Mouse (Mus musculus) left cerebral cortex, adult 2 months (tissue): ENCODE measurements around the gene Cdcp2. TPM values are rescaled to one million over a fixed set of nuclear protein-coding genes. Genes with fewer than 3 reads are reported as not detected.
"Not testable (repeated sequence)": the region's sequence is repeated elsewhere in the genome, so short reads cannot be mapped to it uniquely, and the experiment has no call there.

ENCODE experiments used
- DNase-seq, 2 experiments: peaks; one replicate each; pipeline ENCODE4 v3.0.0; 2021 to 2022; ENCODE audit warnings: low spot score in 2 of 2, mixed read lengths in 1 of 2; ENCODE audit errors: extremely low spot score in 1 of 2
- H3K27ac ChIP-seq: fragments of 200-600 bp; 2 replicates; pipeline ENCODE4 v1.8.1; 2022
- H3K4me3 ChIP-seq: fragments of 200-600 bp; 2 replicates; pipeline ENCODE4 v1.8.1; 2022
- CTCF ChIP-seq: fragments of 200-600 bp; IDR thresholded peaks from 2 replicates; pipeline ENCODE4 v1.8.1; 2022; ENCODE audit warnings: antibody characterized with exemption, mild to moderate bottlenecking, moderate library complexity
- intact Hi-C: fragments of 180-260 bp; cut with DNase I; formaldehyde crosslinking; loops from one replicate; pipeline ENCODE4 v1.15.1; 2025
- total RNA-seq, 2 experiments: library from RNA; stranded (reverse); gene quantifications; 2 replicates each; pipeline ENCODE4 v1.2.3; 2021

Gene Cdcp2
- total RNA-seq, 2 experiments from 2014 or later: not detected

DNA sequence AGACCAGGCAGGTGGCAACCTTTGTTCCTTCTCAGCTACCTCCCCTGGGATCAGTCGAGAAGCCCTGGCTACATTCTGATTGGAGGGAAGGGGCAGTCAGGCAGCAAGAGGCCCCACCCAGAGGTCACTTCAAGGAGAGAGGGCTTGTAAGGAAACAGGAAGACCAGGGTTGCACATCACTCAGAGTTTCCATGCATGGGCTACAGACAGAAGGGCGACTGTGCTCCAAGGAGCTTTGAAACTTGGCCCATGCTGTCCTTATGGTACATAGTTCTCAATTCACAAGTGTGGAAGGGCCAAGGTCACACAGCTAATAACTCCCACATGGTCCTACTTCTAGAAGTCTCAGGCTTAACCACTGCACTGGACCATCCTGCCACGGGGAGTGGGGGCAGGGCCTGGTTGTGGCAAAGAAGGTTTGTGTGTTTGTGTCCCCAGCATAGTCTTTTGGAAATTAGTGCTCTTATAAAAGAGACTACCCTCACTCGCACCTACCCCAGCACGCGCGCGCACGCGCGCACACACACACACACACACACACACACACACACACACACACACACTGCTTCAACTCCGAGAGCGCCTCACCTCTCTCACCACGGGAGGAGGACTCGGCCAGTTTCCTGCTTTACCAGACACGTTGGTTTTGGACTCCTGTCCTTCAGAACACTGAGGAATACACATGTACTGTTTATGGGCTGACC is 2.1 kb upstream of the Cdcp2 start:
- intact Hi-C loops: no loop called here
- no peak for DNase-seq
- no peak for TF ChIP-seq CTCF
- no peak overlapping the region for H3K4me3 ChIP-seq
- no peak overlapping the region for H3K27ac ChIP-seq

DNA sequence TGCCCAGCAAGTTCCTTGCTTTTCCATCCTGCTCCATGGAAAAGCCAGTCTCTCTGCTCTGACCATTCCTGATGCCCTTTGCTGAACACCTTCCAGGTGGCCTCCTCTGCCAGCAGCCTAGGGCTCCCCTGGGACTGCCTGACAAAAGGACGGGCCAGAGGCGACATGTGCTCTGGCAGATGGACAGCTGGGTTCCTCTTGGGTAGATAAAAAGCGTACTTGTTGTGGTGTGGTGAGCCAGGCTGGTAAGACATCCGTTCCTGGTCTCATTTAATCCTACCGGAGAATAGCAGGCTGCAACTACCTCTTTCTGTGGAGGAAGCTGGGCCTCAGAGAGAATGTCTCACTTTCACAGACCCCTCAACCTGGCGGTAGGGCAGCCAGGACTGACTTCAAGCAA is 648 bp upstream of the Cdcp2 start:
- TF ChIP-seq CTCF: no peak
- DNase-seq: no peak
- intact Hi-C loops: no loop called here
- no peak overlapping the region for H3K4me3 ChIP-seq
- no peak overlapping the region for H3K27ac ChIP-seq

DNA sequence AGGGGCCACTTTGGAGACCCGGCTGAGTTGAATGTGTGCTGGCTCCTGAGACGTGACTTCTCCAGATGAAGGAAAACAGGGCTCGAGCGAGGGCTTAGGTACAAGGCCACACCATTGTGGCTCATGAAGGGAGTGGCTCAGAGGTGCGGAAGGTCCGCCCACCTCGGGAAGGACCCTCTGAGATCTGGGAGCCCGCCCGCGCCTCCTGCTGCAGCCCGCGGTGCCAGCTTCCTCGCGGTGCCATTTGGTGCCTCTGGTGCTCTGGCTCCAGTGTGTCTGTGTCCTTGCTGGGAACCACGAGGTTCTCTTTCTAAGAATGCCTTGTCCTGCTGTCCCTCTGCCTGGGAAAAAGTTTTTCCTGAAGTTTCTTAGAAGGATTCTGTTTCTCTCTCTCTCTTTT is 1.2 kb downstream of the Cdcp2 start:
- no peak for DNase-seq
- Histone ChIP-seq H3K27ac (no peak overlapping the region), H3K4me3 (no peak overlapping the region)
- no peak for TF ChIP-seq CTCF
- intact Hi-C loops: no loop called here

DNA sequence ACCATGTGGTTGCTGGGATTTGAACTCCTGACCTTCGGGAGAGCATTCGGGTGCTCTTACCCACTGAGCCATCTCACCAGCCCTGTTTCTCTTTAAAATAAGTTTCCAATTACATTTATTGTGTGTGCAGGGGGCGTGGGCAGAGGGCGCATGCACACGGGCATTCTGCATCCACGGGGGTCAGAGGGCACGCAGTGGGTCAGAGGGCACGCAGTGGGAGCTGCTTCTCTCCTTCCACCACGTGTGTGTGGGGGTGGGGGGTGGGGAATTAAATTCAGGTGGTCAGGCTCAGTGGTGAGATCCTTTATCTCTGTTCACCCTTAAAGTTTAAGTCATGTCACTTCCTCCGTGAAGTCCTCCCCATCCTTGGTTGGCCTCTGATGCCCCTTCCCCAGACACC is 1.7 kb downstream of the Cdcp2 start:
- intact Hi-C loops: no loop called here
- TF ChIP-seq CTCF: no peak
- H3K27ac ChIP-seq: no peak overlapping the region
- no peak overlapping the region for H3K4me3 ChIP-seq
- no peak for DNase-seq

DNA sequence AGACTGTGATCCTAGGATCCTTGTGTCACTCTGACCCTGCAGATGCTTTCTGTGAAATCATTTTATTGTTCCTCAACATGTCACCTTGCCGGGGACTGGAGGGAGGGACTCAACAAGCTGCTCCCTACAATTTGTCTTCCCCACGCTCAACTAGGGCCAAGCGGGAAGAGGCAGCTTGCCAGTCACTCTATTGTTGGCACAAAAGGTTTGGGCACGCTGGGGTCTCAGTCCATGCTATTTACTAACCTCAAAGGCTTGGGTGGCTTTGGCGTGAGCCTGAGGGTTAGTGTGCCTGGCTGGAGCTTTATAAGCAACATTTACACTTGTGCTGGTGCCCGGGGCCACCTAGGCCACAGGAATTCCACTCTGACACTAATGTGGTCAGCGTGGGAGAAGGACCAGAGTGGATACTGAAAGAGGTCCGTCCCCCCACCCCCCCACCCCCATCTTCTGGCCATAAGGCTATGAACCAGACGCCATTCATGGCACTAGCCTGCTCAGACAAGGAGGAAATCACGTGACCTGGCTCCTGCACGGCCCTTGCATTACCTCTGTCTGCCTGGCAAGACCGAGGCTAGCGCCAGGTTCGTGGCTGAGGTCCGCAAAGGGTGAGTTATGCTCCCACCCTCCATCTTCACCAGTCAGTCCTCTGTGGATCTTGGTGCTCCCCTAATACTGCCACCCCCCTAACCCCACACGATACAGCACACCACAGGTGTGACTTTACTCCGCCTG is 2.3 kb downstream of the Cdcp2 start:
- DNase-seq: no peak
- H3K4me3 ChIP-seq: no peak overlapping the region
- TF ChIP-seq CTCF: no peak
- no peak overlapping the region for H3K27ac ChIP-seq
- intact Hi-C loops: no loop called here

DNA sequence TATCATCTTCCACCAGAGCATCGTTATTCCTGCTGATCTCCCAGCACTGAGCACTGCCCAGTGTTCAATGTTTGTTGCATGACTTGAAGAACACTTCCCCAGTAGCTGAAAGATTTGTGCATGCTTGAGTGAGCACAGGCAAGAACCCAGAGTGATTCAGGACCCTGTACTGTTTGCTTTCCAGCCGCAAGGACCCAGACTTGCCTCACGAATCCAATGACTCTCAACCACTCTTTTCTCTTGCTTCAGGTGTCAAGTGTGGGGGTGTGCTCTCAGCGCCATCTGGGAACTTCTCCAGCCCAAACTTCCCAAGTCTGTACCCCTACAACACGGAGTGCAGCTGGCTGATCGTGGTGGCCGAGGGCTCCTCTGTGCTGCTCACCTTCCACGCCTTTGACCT is 5.5 kb downstream of the Cdcp2 start:
- no peak for TF ChIP-seq CTCF
- DNase-seq: no peak
- Histone ChIP-seq H3K27ac (no peak overlapping the region), H3K4me3 (no peak overlapping the region)
- intact Hi-C loops: no loop called here

DNA sequence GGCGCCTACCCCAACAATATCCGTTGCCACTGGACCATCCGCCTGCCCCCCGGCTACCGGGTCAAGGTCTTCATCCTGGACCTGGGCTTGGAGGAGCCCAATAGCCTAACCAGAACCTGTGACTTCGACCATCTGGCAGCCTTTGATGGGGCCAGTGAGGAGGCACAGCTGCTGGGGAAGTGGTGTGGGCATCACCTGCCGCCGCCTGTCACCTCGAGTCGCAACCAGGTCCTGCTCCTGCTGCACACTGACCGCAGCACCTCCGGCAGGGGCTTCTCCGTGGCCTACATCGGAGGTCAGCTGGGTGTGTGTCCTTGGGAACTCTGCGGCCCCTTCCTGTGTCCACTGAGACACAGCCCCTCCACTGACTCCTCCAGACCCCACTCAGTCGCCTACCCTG is 10.1 kb downstream of the Cdcp2 start:
- Histone ChIP-seq H3K4me3 (no peak overlapping the region), H3K27ac (no peak overlapping the region)
- no peak for TF ChIP-seq CTCF
- intact Hi-C loops: no loop called here
- no peak for DNase-seq

DNA sequence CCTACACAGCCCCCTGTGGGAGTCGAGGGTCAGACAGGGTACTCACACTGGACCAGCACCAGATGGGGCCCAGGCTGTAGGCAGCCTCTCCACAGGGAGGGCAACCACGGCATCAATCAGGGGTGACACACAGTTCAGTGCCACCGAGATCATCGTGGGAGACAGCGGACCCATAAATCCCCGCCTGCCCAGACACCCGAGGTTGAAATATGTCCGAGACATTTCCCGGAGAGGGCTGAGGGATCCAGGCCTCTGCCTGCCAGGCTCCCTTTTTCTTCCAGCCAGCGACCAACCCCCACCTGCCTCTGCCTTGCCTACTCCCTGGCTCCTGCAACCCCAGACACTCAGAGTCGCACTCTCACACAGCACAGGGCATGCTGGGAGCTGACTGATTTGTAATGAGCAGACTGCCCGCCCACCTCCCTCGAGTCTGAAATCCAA is 11.6 kb downstream of the Cdcp2 start:
- Histone ChIP-seq H3K4me3 (no peak overlapping the region), H3K27ac (no peak overlapping the region)
- no peak for TF ChIP-seq CTCF
- peak; percentile 23 to 26 for DNase-seq
- intact Hi-C loops: no loop called here

DNA sequence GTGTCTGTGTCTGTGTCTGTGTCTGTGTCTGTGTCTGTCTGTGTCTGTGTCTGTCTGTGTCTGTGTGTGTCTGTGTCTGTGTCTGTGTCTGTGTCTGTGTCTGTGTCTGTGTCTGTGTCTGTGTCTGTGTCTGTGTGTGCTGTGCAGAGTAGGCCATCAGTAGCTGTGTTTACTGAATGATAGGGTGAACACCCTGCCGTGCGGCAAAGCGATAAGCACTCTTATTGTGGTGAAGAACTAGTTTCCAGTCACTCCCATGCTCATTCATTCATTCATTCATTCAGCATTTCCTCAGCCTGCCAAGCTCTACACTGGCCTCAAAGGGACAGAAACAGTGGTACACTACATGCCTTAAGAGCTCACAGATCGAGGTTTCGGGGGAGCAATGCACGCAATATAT is 12.5 kb downstream of the Cdcp2 start:
- H3K27ac ChIP-seq, H3K4me3 ChIP-seq, DNase-seq, intact Hi-C loops: not testable (repeated sequence)

DNA sequence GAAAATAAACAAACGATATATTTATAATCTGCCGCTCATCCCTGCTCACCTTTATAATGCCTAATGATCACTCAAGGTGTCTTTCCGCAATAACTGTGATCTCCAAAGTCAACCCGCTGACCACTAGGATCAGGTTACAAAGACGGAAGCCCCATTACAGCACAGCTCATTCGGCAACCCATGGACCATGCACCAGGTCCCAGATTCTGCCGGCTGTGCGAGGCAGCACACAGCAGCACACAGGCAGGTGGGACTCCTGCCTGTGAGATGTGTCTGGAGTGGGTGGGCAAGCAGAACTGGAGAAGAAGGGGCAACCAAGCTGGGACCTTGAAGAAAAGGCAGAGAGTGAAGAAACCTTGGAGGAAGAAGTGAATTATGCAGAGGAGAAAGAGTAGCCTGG is 17.6 kb downstream of the Cdcp2 start:
- no peak for DNase-seq
- intact Hi-C loops: no loop called here
- no peak for TF ChIP-seq CTCF
- H3K27ac ChIP-seq: no peak overlapping the region
- H3K4me3 ChIP-seq: no peak overlapping the region

DNA sequence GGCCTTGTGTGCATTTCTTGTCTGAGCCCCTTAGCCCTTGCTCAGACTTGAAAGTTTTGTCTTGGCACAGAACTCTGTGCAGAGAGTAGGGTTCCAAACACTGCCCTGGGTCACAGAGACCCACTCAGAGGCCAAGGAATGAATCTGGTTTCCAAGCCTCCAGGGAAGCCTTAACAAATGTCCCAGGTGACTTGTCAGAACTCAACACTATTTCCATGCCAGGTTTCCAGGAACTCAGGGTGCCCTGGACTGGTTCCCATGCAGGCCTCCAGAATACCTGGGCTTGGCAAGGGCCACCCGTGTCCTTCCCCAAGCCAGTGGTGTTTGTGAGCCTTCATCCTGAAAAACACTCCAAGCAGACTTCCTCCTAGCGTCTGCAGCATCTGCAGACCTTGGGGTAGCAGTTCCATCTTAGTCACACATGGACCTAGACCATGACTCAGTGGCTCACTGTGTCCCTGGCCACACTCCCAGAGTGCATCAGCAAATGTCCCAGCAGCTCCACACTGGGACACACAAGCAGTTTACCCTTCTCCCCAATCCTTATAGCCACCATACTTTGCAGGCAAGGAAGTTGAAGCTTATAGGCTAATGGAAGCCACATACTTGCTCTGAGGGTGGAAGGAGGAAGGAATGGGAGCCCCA is 21.2 kb downstream of the Cdcp2 start:
- DNase-seq: no peak
- TF ChIP-seq CTCF: no peak
- H3K4me3 ChIP-seq: no peak overlapping the region
- intact Hi-C loops: no loop called here
- no peak overlapping the region for H3K27ac ChIP-seq

DNA sequence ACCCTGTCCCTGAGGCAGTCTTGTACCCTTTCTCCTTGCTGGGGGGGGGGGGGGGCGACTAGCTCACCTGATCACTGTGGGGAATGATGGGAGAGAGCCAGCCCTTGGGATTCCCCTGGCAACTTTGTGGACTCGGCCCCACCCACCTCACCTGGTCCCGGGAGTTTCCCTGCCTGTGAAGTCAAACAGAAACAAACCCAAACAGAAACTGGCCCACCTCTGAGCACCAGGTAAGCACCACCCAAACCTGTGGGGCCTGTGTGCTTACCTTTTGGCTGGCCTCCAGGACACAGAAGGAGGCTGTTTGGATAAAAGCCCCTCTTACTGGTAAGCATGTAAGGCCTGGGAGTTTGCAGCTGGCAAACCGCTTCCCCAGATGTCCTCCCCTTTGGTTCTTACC is 22.4 kb downstream of the Cdcp2 start:
- no peak for TF ChIP-seq CTCF
- intact Hi-C loops: no loop called here
- no peak overlapping the region for H3K4me3 ChIP-seq

More for the DNA sequence above, 22.4 kb downstream of the Cdcp2 start:
- DNase-seq: no peak
- H3K27ac ChIP-seq: no peak overlapping the region
